In genomic region chr9:98388633-98388965, GRCm38 (mm10) we compare ENCODE assay signal across 27 mouse cellular contexts. TPM values are rescaled to one million over a fixed set of nuclear protein-coding genes. Genes with fewer than 3 reads are reported as not detected.
DNase-seq lines count a peak whose midpoint lies in the region; ATAC-seq and TF ChIP-seq lines count a peak whose summit lies in the region.
"Had no signal": no experiment of that assay in that cellular context is flagged by ENCODE, and none has a peak within 500 bp of the region (broad histone marks: within the 10 kb centered on the region; RNA-seq: fewer than 3 reads in every experiment).

No protein-coding gene starts in this region.

- H3K9ac ChIP-seq in embryonic facial prominence, embryonic 12.5 days, result no peak overlapping the region
- H3K9ac ChIP-seq in lung, postnatal 0 days (replicated peaks; ENCODE audit: low read depth), result no peak overlapping the region
- H3K9ac ChIP-seq: heart, embryonic 15.5 days; hindbrain, embryonic 13.5 days; limb, embryonic 13.5 days; liver, embryonic 13.5 days; neural tube, embryonic 12.5 days had no signal

- H3K27me3 ChIP-seq in embryonic facial prominence, embryonic 12.5 days, result no peaks in the 10 kb centered on the region
- 0 out of 2 replicates have a peak, but pooled peaks cover 7% of the 10 kb centered on the region for H3K27me3 ChIP-seq in embryonic facial prominence, embryonic 10.5 days (replicated peaks; ENCODE audit: low read depth, poor library complexity, severe bottlenecking)
- no peaks in the 10 kb centered on the region for H3K27me3 ChIP-seq in lung, postnatal 0 days (replicated peaks; ENCODE audit: insufficient read depth, low read length)
- no peaks in the 10 kb centered on the region for H3K27me3 ChIP-seq in kidney, adult 2 months (replicated peaks; ENCODE audit: control insufficient read depth, insufficient read depth, low read length)
- H3K27me3 ChIP-seq: heart, embryonic 15.5 days; hindbrain, embryonic 13.5 days; liver, embryonic 13.5 days; neural tube, embryonic 12.5 days had no signal

- 0 out of 2 replicates have a peak overlapping the region, but pooled peaks have one; percentile 31 for H3K27ac ChIP-seq in embryonic facial prominence, embryonic 12.5 days
- H3K27ac ChIP-seq in embryonic facial prominence, embryonic 10.5 days (replicated peaks), result no peak overlapping the region
- no peak overlapping the region for H3K27ac ChIP-seq in lung, postnatal 0 days (ENCODE audit: low read length)
- H3K27ac ChIP-seq in kidney, adult 2 months (ENCODE audit: insufficient read depth, low read depth, low read length), result no peak overlapping the region
- H3K27ac ChIP-seq: heart, embryonic 15.5 days; hindbrain, embryonic 13.5 days; layer of hippocampus, adult 2 months; limb, embryonic 13.5 days; liver, embryonic 13.5 days; neural tube, embryonic 12.5 days had no signal

- peaks cover 13% of the 10 kb centered on the region for H3K4me1 ChIP-seq in embryonic facial prominence, embryonic 12.5 days
- H3K4me1 ChIP-seq in embryonic facial prominence, embryonic 10.5 days, result peaks cover 15% of the 10 kb centered on the region
- H3K4me1 ChIP-seq in lung, postnatal 0 days (ENCODE audit: insufficient read depth, low read depth, low read length), result no peaks in the 10 kb centered on the region
- no peaks in the 10 kb centered on the region for H3K4me1 ChIP-seq in kidney, adult 2 months (ENCODE audit: control insufficient read depth, insufficient read depth, low read length)
- H3K4me1 ChIP-seq: heart, embryonic 15.5 days; hindbrain, embryonic 13.5 days; liver, embryonic 13.5 days; neural tube, embryonic 12.5 days had no signal

- no peak for TF ChIP-seq EP300 in lung, postnatal 0 days (IDR thresholded peaks at IDR 0.05)

- 61% methylated on average over 5 of the region's 5 CpGs for WGBS in embryonic facial prominence, embryonic 12.5 days
- WGBS in embryonic facial prominence, embryonic 10.5 days, result 80% methylated on average over 5 of the region's 5 CpGs
- WGBS in lung, postnatal 0 days, result 85% methylated on average over 5 of the region's 5 CpGs
- WGBS in kidney, adult 2 months, result 83% methylated on average over 5 of the region's 5 CpGs

- no peaks in the 10 kb centered on the region for H3K36me3 ChIP-seq in embryonic facial prominence, embryonic 12.5 days
- no peaks in the 10 kb centered on the region for H3K36me3 ChIP-seq in embryonic facial prominence, embryonic 10.5 days (replicated peaks)
- no peaks in the 10 kb centered on the region for H3K36me3 ChIP-seq in lung, postnatal 0 days (ENCODE audit: insufficient read depth, low read length)
- H3K36me3 ChIP-seq in kidney, adult 2 months (ENCODE audit: control insufficient read depth, insufficient read depth, low read length), result no peaks in the 10 kb centered on the region
- H3K36me3 ChIP-seq: heart, embryonic 15.5 days; hindbrain, embryonic 13.5 days; limb, embryonic 13.5 days; neural tube, embryonic 12.5 days had no signal

- H3K4me3 ChIP-seq in embryonic facial prominence, embryonic 12.5 days, result no peak overlapping the region
- H3K4me3 ChIP-seq in embryonic facial prominence, embryonic 10.5 days, result no peak overlapping the region
- H3K4me3 ChIP-seq in lung, postnatal 0 days (ENCODE audit: low read depth, low read length), result no peak overlapping the region
- H3K4me3 ChIP-seq in kidney, adult 2 months (ENCODE audit: insufficient read depth, low read depth, low read length), result no peak overlapping the region
- H3K4me3 ChIP-seq: heart, embryonic 15.5 days; hindbrain, embryonic 13.5 days; layer of hippocampus, adult 2 months; limb, embryonic 13.5 days; liver, embryonic 13.5 days; neural tube, embryonic 12.5 days had no signal

- ATAC-seq in embryonic facial prominence, embryonic 12.5 days (ENCODE audit: insufficient number of reproducible peaks, insufficient read depth, low FRiP score, low TSS enrichment), result no peak
- ATAC-seq in lung, postnatal 0 days, result no peak
- ATAC-seq: activated CD4-positive, CD25-positive, alpha-beta regulatory T cell, adult 4 months; forebrain, embryonic 14.5 days had no signal

- H3K9me3 ChIP-seq in embryonic facial prominence, embryonic 12.5 days, result no peaks in the 10 kb centered on the region
- no peaks in the 10 kb centered on the region for H3K9me3 ChIP-seq in embryonic facial prominence, embryonic 10.5 days
- H3K9me3 ChIP-seq in lung, postnatal 0 days (ENCODE audit: low read length), result no peaks in the 10 kb centered on the region
- H3K9me3 ChIP-seq: heart, embryonic 15.5 days; hindbrain, embryonic 13.5 days; limb, embryonic 13.5 days; liver, embryonic 13.5 days; neural tube, embryonic 12.5 days had no signal

- intact Hi-C loops in left cerebral cortex, postnatal 36 days (cut with DNase I), result no loop called here

- no peak for TF ChIP-seq CTCF in lung, postnatal 0 days (IDR thresholded peaks at IDR 0.05)
- TF ChIP-seq CTCF in kidney, adult 2 months (conservative IDR thresholded peaks at IDR 0.05; ENCODE audit: insufficient read depth, insufficient read length, low read depth, low read length), result no peak

- TF ChIP-seq POLR2A in kidney, adult 2 months (IDR thresholded peaks at IDR 0.05; ENCODE audit: low read depth, low read length), result no peak

- DNase-seq in embryonic facial prominence, embryonic 10.5 days (ENCODE audit: low spot score), result no peak
- DNase-seq in layer of hippocampus, adult 9-11 months, result peak; percentile 58
- no peak for DNase-seq in layer of hippocampus, adult 9-10 months (ENCODE audit: low spot score)
- peak; percentile 90 for DNase-seq in brain, adult 2 months (ENCODE audit: low read depth, low spot score)
- peak; percentile 66 to 67 for DNase-seq in left cerebral cortex, postnatal 36 days (ENCODE audit: low spot score in 2 of 2)
- DNase-seq in lung, postnatal 0 days (ENCODE audit: low spot score), result no peak
- no peak for DNase-seq in kidney, adult 2 months
- DNase-seq: adrenal gland, adult 8-10 months; cerebellum, adult 2 months; cerebellum, postnatal 25 days; gastrocnemius, postnatal 25 days; heart, postnatal 36 days; kidney, adult 8-10 months; kidney, postnatal 10 days; liver, embryonic 13.5 days; lung, adult 2 months; midbrain, embryonic 14.5 days; spleen, adult 18-20 months had no signal

- H3K4me2 ChIP-seq in embryonic facial prominence, embryonic 12.5 days (replicated peaks), result no peak overlapping the region
- H3K4me2 ChIP-seq in lung, postnatal 0 days (replicated peaks; ENCODE audit: low read depth, low read length), result no peak overlapping the region
- H3K4me2 ChIP-seq: heart, embryonic 15.5 days; hindbrain, embryonic 13.5 days; limb, embryonic 13.5 days; liver, embryonic 13.5 days; neural tube, embryonic 12.5 days had no signal

RNA-seq across cellular contexts. Expression of gene Rbp1, which starts 34.2 kb away (rescaled TPM):
- polyA plus RNA-seq in embryonic facial prominence, embryonic 12.5 days (2016; fragmentation: Nextera tagmentation; extraction: Ambion mirVana), result 81.0 and 85.8 TPM in 2 replicates
- 54.4 and 63.0 TPM in 2 replicates for polyA plus RNA-seq in embryonic facial prominence, embryonic 10.5 days (2016; fragmentation: Nextera tagmentation; extraction: Ambion mirVana)
- 1 to 10 TPM; 5.4 to 5.7 TPM for total RNA-seq in left cerebral cortex, postnatal 36 days (2021)
- 67.5 and 72.6 TPM in 2 replicates for polyA plus RNA-seq in lung, postnatal 0 days (2015; fragmentation: Nextera tagmentation; extraction: Ambion mirVana)
- polyA plus RNA-seq in kidney, adult 2 months (2012; rRNA removed), result 6.4 and 6.7 TPM in 2 replicates
- total RNA-seq: megakaryocyte, adult 5-6 weeks had no signal

Comparison
In these comparisons a context has a peak if more than half of its experiments do, and no peak if none do; other contexts are left out.
1. DNase-seq: peak in layer of hippocampus, adult 9-11 months (single experiment), brain, adult 2 months (single experiment) and left cerebral cortex, postnatal 36 days (2 of 2); none in embryonic facial prominence, embryonic 10.5 days (single experiment), layer of hippocampus, adult 9-10 months (single experiment), lung, postnatal 0 days (single experiment) and kidney, adult 2 months (single experiment).